Mouse (Mus musculus) heart, embryonic 16.5 days (tissue): ENCODE data around the gene Dnajb6. TPM values are rescaled to one million over a fixed set of nuclear protein-coding genes. Genes with fewer than 3 reads are reported as not detected.

Experiments
- ATAC-seq: fragments of 200-750 bp; cut with Nextera tagmentation; replicated peaks from 2 replicates; pipeline ENCODE4 v1.8.0; 2017; ENCODE audit warnings: moderate number of reproducible peaks; ENCODE audit not compliant: insufficient read depth, low FRiP score; ENCODE audit errors: extremely low read depth
- H3K27ac ChIP-seq: fragments of 300-500 bp; sonication (generic); 2 replicates; pipeline ENCODE4 v1.5.1; 2014; ENCODE audit warnings: mild to moderate bottlenecking, low read length, control low read depth, moderate library complexity
- H3K27me3 ChIP-seq: fragments of 300-500 bp; sonication (generic); 2 replicates; pipeline ENCODE4 v1.6.1; 2014; ENCODE audit warnings: low read length, mixed read lengths; ENCODE audit not compliant: control insufficient read depth, insufficient read depth
- H3K36me3 ChIP-seq: fragments of 300-500 bp; sonication (generic); 2 replicates; pipeline ENCODE4 v1.6.1; 2014; ENCODE audit not compliant: control insufficient read depth, insufficient read depth
- H3K4me1 ChIP-seq: fragments of 300-500 bp; sonication (generic); 2 replicates; pipeline ENCODE4 v1.6.1; 2014; ENCODE audit warnings: low read length, mixed read lengths; ENCODE audit not compliant: control insufficient read depth, insufficient read depth
- H3K4me2 ChIP-seq: fragments of 300-500 bp; sonication (generic); 2 replicates; pipeline ENCODE4 v1.6.1; 2014; ENCODE audit warnings: low read depth, mild to moderate bottlenecking, control low read depth, low read length
- H3K4me3 ChIP-seq: fragments of 300-500 bp; sonication (generic); 2 replicates; pipeline ENCODE4 v1.5.1; 2014; ENCODE audit warnings: mild to moderate bottlenecking, control low read depth, low read length
- H3K9ac ChIP-seq: fragments of 300-500 bp; sonication (generic); 2 replicates; pipeline ENCODE4 v1.6.1; 2014; ENCODE audit warnings: low read length, control low read depth
- H3K9me3 ChIP-seq: fragments of 300-500 bp; sonication (generic); replicated peaks from 2 replicates; pipeline ENCODE4 v1.6.1; 2016; ENCODE audit warnings: low read length; ENCODE audit not compliant: control insufficient read depth
- WGBS: fragments of 180-500 bp; shearing (Covaris S2); extraction: QIAGEN DNeasy Blood & Tissue Kit; methylation state at CpG from one replicate; pipeline ENCODE4 v1.1.7; 2014; 5-methylcytosine and 5-hydroxymethylcytosine counted together
- polyA plus RNA-seq: library from polyadenylated mRNA; unstranded; fragments of >200 nt; fragmentation: Nextera tagmentation; extraction: Ambion mirVana; gene quantifications from 2 replicates; pipeline ENCODE4 v1.2.1, GENCODE M21; 2015

Gene Dnajb6
- polyA plus RNA-seq = 92.3 and 96.2 TPM in 2 replicates

- Histone ChIP-seq H3K9ac (peak within 1 kb of the TSS; percentile 96), H3K4me2 (peak within 1 kb of the TSS; percentile 80), H3K4me3 (peak within 1 kb of the TSS; percentile 95), H3K27ac (peak within 1 kb of the TSS; percentile 99), H3K9me3 (no peaks in the 10 kb centered on the region), H3K36me3 (no peaks in the 10 kb centered on the region), H3K4me1 (peaks cover 27% of the 10 kb centered on the region), H3K27me3 (no peaks in the 10 kb centered on the region)
- ATAC-seq = peak; percentile 89
- under 1% methylated on average over 46 of the region's 46 CpGs for WGBS
These were observed at the start of gene Dnajb6, which contains the start of gene Gm5129 for GRCm38 (mm10) chr5:29735557-29736061. Gene Dnajb6 (plus strand): TSS chr5:29735688. Gene Gm5129 (minus strand): TSS chr5:29735936.

GRCm38 (mm10) chr5:29687671-29688070, 47.8 kb upstream of the Dnajb6 start:
- WGBS = 55% methylated on average over 3 of the region's 3 CpGs
- ATAC-seq = no peak; the same call in 1 of the 2 replicates

GRCm38 (mm10) chr5:29688352-29688751, 47.1 kb upstream of the Dnajb6 start:
- Histone ChIP-seq H3K9me3 (no peaks in the 10 kb centered on the region), H3K4me1 (no peaks in the 10 kb centered on the region), H3K4me2 (no peak overlapping the region), H3K27me3 (no peaks in the 10 kb centered on the region), H3K9ac (no peak overlapping the region), H3K4me3 (no peak overlapping the region), H3K27ac (no peak overlapping the region), H3K36me3 (no peaks in the 10 kb centered on the region)
- whole genome bisulfite sequencing = 46% methylated on average over 7 of the region's 7 CpGs
- ATAC-seq = no peak

More at GRCm38 (mm10) chr5:29687671-29688070, 47.8 kb upstream of the Dnajb6 start:
- no peak overlapping the region for H3K4me3 ChIP-seq
- no peaks in the 10 kb centered on the region for H3K9me3 ChIP-seq
- H3K9ac ChIP-seq = no peak overlapping the region
- no peaks in the 10 kb centered on the region for H3K36me3 ChIP-seq
- no peaks in the 10 kb centered on the region for H3K27me3 ChIP-seq
- no peak overlapping the region for H3K27ac ChIP-seq
- no peaks in the 10 kb centered on the region for H3K4me1 ChIP-seq
- no peak overlapping the region for H3K4me2 ChIP-seq

GRCm38 (mm10) chr5:29698493-29698892, 37.0 kb upstream of the Dnajb6 start:
- Histone ChIP-seq H3K27me3 (no peaks in the 10 kb centered on the region), H3K4me3 (no peak overlapping the region), H3K9me3 (no peaks in the 10 kb centered on the region), H3K36me3 (no peaks in the 10 kb centered on the region), H3K4me2 (no peak overlapping the region), H3K4me1 (no peaks in the 10 kb centered on the region), H3K27ac (no peak overlapping the region), H3K9ac (no peak overlapping the region)
- WGBS = 75% methylated on average over 4 of the region's 4 CpGs
- no peak for ATAC-seq

- H3K4me3 ChIP-seq = no peak overlapping the region
These were observed 35.8 kb upstream of the Dnajb6 start for GRCm38 (mm10) chr5:29699520-29700202.

GRCm38 (mm10) chr5:29707241-29707640, 28.2 kb upstream of the Dnajb6 start:
- Histone ChIP-seq H3K9ac (no peak overlapping the region), H3K9me3 (no peaks in the 10 kb centered on the region), H3K27ac (no peak overlapping the region), H3K36me3 (no peaks in the 10 kb centered on the region), H3K27me3 (no peaks in the 10 kb centered on the region), H3K4me1 (no peaks in the 10 kb centered on the region), H3K4me2 (no peak overlapping the region), H3K4me3 (no peak overlapping the region)
- 77% methylated on average over 4 of the region's 4 CpGs for WGBS
- no peak for ATAC-seq

More at GRCm38 (mm10) chr5:29699520-29700202, 35.8 kb upstream of the Dnajb6 start:
- H3K27ac ChIP-seq = no peak overlapping the region
- WGBS = 73% methylated on average over 2 of the region's 2 CpGs
- H3K27me3 ChIP-seq = no peaks in the 10 kb centered on the region
- H3K4me1 ChIP-seq = no peaks in the 10 kb centered on the region
- no peak overlapping the region for H3K4me2 ChIP-seq
- H3K36me3 ChIP-seq = no peaks in the 10 kb centered on the region
- H3K9me3 ChIP-seq = no peaks in the 10 kb centered on the region
- H3K9ac ChIP-seq = no peak overlapping the region
- no peak for ATAC-seq

- ATAC-seq = no peak
- Histone ChIP-seq H3K9me3 (no peaks in the 10 kb centered on the region), H3K9ac (no peak overlapping the region), H3K36me3 (no peaks in the 10 kb centered on the region), H3K4me3 (no peak overlapping the region), H3K27ac (no peak overlapping the region), H3K4me2 (no peak overlapping the region), H3K27me3 (no peaks in the 10 kb centered on the region), H3K4me1 (no peaks in the 10 kb centered on the region)
- 31% methylated on average over 5 of the region's 5 CpGs for WGBS
These were observed 27.2 kb upstream of the Dnajb6 start for GRCm38 (mm10) chr5:29708258-29708657.

GRCm38 (mm10) chr5:29711631-29712030, 23.9 kb upstream of the Dnajb6 start:
- Histone ChIP-seq H3K4me1 (no peaks in the 10 kb centered on the region), H3K4me2 (no peak overlapping the region), H3K27ac (no peak overlapping the region), H3K27me3 (no peaks in the 10 kb centered on the region), H3K36me3 (no peaks in the 10 kb centered on the region), H3K9ac (no peak overlapping the region), H3K9me3 (no peaks in the 10 kb centered on the region), H3K4me3 (no peak overlapping the region)
- ATAC-seq = no peak

GRCm38 (mm10) chr5:29712906-29713305, 22.6 kb upstream of the Dnajb6 start:
- no peaks in the 10 kb centered on the region for H3K9me3 ChIP-seq
- no peaks in the 10 kb centered on the region for H3K36me3 ChIP-seq
- ATAC-seq = no peak
- no peak overlapping the region for H3K27ac ChIP-seq
- WGBS = 63% methylated on average over 1 of the region's 1 CpGs
- no peak overlapping the region for H3K9ac ChIP-seq
- no peak overlapping the region for H3K4me2 ChIP-seq
- no peaks in the 10 kb centered on the region for H3K4me1 ChIP-seq
- H3K27me3 ChIP-seq = no peaks in the 10 kb centered on the region
- no peak overlapping the region for H3K4me3 ChIP-seq
